Mouse (Mus musculus): ENCODE data around the gene Mysm1. TPM values are rescaled to one million over a fixed set of nuclear protein-coding genes. Genes with fewer than 3 reads are reported as not detected.

Gene Mysm1
- 23.1 and 26.0 TPM in 2 replicates for total RNA-seq (2021)
- long read RNA-seq, experiment 1, full-length matches to known transcripts: 5 of 8 reads
- long read RNA-seq, experiment 1, partial matches to known transcripts: 1 of 8 reads
- long read RNA-seq, experiment 1, other reads (novel, unspliced or antisense): 2 of 8 reads
- long read RNA-seq, experiment 2, partial matches to known transcripts: 2 of 6 reads
- long read RNA-seq, experiment 2, other reads (novel, unspliced or antisense): 0 of 6 reads

DNA sequence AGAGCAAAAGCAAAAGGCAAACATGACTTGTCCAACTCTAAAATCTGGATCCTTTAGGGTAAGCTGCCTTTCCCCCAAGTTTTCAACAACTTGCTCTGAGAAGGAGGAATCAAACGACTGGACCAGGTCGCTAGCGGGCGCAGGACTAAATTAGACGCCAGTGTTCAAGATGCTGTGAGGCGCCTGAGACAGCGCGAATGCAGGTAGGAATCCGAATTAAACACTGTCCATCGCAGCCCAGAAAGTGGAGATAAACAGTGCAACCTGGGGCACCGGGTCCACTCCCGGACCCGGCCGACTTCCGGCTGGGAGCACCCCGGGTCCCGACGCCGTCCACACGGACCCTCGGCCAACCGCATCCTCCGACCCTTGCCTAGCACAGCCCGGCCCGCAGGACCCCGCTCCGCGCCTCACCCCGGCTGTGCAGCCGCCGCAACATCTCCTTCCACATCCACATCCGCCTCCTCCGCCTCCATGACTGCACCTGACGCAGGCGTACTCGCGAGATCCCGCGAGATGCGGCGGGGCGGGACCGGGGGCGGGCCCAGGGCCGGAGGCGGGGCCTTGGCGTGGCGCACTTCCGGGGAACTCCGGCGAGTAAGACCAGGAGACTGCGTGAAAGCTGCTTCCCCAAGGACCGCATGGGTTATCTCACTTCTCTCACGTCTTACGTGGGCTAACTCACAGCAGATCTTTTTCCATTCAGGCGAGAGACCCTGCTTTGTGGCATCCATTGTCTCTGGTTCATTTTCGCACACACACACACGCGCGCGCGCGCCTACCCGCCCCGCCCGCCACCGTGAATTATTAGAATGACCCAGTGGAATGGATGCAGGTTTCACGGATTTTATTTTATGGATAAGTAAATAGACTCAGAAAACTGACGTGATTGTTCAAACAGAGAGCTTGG lies at the start of gene Mysm1:
TSS of gene Mysm1 (minus strand) at position 511 of the 910 bp plus-strand sequence.
- peak; percentile 97 for DNase-seq

DNA sequence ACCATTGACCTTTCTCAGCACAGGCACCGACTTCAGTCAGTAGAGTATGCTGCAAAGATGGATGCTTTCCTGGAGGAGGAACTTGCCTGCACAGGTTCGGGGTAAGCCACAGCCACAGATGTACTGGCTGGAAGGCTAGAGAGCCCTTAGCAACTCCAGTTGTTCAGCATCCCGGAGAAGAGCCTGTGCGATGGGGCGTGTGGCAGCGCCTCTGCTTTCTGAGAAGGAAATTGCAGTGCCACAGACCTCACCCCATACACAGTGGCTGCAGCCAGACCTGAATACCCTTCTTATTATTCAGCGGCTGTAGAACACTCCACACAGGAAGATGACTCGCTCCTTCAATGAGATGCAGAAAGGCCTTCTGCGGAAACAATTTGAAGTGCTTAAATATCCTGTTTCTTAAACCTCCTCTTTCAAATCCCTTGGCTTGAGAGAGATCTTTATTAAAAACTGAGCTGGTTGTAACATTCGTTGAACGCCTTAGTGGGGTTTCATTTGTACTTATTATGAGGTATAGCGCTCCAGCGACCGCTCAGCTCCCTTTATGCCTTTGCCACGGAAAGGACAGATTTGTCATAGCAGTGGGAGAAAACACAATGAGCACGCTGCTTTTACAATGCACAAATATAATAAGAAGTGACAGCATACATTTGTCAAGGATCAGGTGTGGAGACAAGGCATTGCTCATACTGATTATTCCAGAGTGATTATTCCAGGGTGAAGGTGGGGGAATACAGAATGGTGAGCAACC lies 47.1 kb upstream of the Mysm1 start:
- no peak for DNase-seq

GRCm38 (mm10) chr4:95023350-95023953 lies 44.6 kb upstream of the Mysm1 start:
- no peak for DNase-seq

- no peak for DNase-seq
Measured at GRCm38 (mm10) chr4:95021649-95022637, 43.0 kb upstream of the Mysm1 start.

DNA sequence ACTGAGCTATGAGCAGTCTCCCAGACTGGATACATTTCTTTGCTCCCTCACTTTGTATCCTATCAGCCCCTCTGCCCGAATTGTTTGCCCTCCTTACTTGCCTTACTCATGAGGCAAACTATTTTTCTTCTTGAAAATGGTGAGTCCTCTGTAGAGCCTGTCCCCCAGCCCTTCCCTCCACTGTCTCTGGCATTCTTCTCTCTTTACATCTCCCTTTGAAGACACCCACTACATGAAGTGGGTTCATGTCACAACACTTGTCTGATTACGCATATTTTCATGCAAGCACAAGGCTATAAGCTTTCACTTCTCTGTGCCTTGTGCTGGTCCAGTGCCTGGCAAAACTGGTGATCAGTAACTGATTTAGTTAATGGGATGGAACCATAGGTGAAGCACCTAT lies 41.3 kb upstream of the Mysm1 start:
- no peak for DNase-seq

DNA sequence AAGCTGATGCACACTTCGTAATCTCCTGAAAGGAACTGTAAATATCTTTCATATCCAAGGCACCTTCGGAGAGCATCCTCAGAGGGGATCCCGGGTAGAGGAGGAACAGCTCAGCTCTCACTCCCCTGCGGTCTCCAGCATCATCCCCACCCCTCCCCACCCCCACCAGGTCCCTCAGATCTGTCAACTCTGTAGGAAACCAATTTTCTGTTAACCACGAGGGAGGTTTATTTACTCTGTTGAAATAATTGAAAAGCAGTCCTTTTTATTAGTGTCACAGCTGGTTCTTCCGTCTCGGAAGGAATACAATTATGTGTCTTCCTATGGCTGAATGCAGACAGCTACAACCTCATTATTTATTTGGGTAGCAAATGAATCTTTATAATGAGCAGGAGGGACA lies 39.3 kb upstream of the Mysm1 start:
- DNase-seq: no peak

DNA sequence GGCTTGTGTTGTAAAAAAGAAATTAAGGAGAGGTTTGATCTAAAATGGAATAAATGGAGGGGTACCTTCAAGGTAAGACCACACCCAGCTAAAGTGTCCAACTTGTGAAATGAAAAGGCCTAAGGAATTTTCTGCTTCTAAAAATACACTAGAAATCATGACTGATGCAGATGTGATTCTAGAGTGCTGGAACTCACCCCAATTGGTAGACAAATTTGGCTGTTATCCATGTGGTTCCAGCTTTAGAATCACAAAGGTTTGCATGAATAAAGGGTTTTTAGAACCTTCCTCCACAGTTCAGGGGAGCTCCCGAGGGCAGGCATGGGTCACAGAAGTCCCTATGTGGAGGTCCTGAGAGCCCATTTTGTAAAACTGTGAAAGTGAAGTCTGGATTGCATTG lies 33.8 kb upstream of the Mysm1 start:
- no peak for DNase-seq

DNA sequence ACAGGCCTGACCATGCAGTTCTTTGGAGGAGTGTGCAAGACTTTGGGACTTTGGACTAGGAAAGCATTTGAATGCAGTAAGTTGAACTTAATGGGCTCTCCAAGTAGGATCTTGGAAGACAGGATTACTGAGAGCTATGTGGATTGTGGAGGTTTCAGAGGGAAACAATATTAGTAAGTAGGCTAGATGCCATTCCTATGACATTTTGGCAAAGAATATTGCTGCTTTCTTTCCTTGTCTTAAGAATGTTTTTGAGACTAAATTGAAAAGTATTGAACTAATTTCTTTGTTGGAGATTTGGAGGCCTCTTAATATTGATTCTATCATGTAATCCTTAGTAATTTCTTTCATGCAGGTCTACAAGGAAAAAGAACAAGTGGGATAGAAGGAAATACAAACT lies 33.4 kb upstream of the Mysm1 start:
- no peak for DNase-seq

DNA sequence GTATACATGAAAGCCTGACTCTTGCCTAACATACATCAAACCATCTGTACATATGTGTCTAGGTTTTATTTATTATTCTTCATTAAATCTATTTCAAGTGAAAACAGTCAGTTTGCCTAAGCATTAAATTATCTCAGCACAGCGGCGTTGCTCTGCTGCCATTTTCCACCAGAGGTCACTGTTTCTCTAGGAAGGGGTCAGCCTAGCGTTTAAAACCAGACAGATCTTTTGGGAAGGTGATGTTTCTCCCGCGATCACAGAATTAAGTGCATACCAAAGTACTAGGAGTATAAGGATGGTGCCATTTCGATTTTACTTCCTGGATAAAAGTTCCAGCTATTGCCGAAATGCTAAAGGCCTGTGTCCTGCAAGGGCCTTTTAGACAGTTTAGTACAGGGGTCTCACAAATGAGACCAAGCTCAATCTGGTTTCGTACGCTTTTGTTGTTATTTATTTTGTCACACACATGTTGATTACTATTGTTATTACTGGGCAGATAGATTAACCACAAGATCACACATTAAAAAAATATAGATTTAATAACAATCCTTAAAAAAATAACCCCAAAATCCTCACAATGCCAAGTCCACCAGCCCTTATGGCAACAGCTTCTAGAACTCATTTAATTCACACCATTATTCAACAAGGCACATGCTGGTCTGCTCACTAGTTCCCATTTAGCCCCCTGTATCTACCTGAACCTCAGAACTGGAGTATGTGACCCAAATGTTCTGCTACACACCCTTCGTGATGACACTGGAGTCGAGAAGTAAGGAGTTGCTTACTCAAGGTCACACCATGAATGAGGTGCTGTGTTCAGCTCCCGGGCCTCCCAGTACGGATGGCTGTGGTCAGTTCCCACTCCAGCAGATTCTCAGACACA lies 29.5 kb upstream of the Mysm1 start:
- DNase-seq: peak; percentile 83

- peak; percentile 30 for DNase-seq
Measured at GRCm38 (mm10) chr4:95007759-95008158, 28.9 kb upstream of the Mysm1 start.

- no peak for DNase-seq
Measured at GRCm38 (mm10) chr4:95005251-95005830, 26.4 kb upstream of the Mysm1 start.

- peak; percentile 27 for DNase-seq
Measured at GRCm38 (mm10) chr4:95001043-95001775, 22.3 kb upstream of the Mysm1 start.

- no peak for DNase-seq
Measured at GRCm38 (mm10) chr4:95000147-95000546, 21.2 kb upstream of the Mysm1 start.

DNA sequence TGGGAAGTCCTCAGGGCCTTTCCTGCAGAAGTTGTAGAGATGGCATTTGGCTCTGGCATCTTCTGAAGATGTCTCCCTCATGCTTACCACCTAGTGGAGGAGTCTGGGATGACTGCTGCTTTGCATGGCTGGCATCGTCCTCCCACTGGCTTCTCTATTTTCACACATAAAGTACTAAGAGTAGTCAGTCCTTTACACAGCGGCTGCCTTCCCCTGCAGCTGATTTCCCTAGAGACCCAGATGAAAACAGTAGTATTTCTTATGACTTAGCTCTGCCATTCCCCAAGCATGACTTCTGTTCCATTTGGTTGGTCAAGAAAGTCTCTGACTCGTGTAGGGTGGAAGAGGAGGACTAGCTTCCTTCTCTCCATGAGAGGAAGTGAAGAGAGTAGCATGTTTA lies 20.3 kb upstream of the Mysm1 start:
- DNase-seq: peak; percentile 25

GRCm38 (mm10) chr4:94995862-94996261 lies 17.0 kb upstream of the Mysm1 start:
- DNase-seq: no peak

DNA sequence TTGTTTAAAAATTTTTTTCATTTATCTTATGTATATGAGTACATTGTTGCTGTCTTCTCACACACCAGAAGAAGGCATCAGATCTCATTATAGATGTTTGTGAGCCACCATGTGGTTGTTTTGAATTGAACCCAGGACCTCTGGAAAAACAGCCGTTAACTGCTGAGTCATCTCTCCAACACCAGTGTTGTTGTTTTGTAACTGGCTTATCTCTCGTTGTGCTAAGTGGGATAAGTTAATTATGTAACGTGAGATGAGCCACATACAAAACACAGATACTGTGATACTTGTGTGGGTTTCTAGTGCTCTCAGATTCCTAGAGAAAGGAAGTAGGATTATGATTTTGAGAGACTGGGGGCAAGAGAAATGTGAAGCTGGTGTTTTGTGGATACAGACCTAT lies 11.3 kb upstream of the Mysm1 start:
- no peak for DNase-seq

DNA sequence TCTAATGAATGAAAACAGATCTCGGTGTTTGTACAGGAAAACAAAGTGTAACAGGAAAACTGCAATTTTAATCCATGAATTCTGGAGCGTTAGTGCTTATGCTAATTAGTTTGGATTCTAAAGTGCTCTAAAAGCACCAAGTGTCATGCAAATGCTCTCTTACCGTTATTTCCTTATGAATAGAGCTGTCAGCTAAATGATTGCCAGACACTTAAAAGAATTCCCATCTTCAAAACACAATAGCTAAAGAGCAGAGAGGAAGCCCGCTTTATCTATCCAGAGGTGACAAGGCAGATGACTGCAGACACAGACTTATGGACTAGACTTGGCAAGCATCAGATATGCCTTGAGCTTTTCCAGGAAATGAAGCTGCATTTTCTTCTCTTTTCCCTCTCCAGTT lies 8.8 kb upstream of the Mysm1 start:
- DNase-seq: no peak

GRCm38 (mm10) chr4:94979500-94979915 lies 608 bp upstream of the Mysm1 start:
- no peak for DNase-seq

DNA sequence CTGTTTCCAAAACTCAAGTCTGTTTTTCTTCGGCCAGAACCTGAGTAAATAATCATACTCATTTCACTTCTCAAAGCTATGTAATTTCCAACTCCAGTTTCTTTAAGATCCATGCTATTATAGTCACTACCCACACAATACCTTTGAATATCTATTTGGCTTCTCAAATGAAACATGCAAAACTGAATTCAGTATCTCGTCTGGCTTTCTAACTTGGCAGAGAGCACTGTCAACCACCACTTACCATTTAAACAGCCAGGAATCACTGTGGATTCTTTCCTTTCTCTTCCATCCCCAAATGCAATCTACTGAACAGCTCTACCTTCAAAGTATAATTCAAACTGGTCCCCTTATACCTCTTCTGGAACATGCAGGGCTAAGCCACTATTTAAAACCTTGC lies 5.6 kb downstream of the Mysm1 start:
- no peak for DNase-seq
